Comparison of ENCODE assay signal across 8 mouse cellular contexts in genomic region chr2:71814016-71814415, GRCm38 (mm10). TPM values are rescaled to one million over a fixed set of nuclear protein-coding genes. Genes with fewer than 3 reads are reported as not detected.
DNase-seq lines count a peak whose midpoint lies in the region; ATAC-seq lines count a peak whose summit lies in the region.

No protein-coding gene starts in this region.

- DNase-seq in gastrocnemius, postnatal 25 days = peak; percentile 33
- DNase-seq in gastrocnemius, adult 18-20 months (ENCODE audit: low spot score) = no peak
- DNase-seq in kidney, postnatal 14 days = peak; percentile 53
- DNase-seq in thymus, postnatal 25 days = peak; percentile 84
- no peak for DNase-seq in embryo, embryonic 10 days (ENCODE audit: low spot score)
- no peak for DNase-seq in cerebellum, adult 11 months

- peak; percentile 92 for ATAC-seq in common myeloid progenitor, adult 5-6 weeks (replicated peaks; ENCODE audit: low read depth, poor library complexity, severe bottlenecking)
- ATAC-seq in megakaryocyte progenitor cell, adult 5-6 weeks (replicated peaks; ENCODE audit: poor library complexity) = peak; percentile 85

RNA-seq across cellular contexts. Expression of gene Pdk1, which starts 59.0 kb away (rescaled TPM):
- total RNA-seq in gastrocnemius, postnatal 25 days (2021) = 10 to 100 TPM; 58.0 TPM
- 10 to 100 TPM; 65.7 to 72.6 TPM for total RNA-seq in gastrocnemius, adult 18-20 months (2021)
- total RNA-seq in common myeloid progenitor, adult 5-6 weeks (2017) = 47.9 and 72.0 TPM in 2 replicates
- 25.9 and 26.5 TPM in 2 replicates for total RNA-seq in megakaryocyte progenitor cell, adult 5-6 weeks (2015)
- total RNA-seq in megakaryocyte progenitor cell, adult 5-6 weeks (2017) = 54.9 and 79.0 TPM in 2 replicates

Comparison
In these comparisons a context has a peak if more than half of its experiments do, and no peak if none do; other contexts are left out.
1. DNase-seq: peak in gastrocnemius, postnatal 25 days (single experiment), kidney, postnatal 14 days (single experiment) and thymus, postnatal 25 days (single experiment); none in gastrocnemius, adult 18-20 months (single experiment), embryo, embryonic 10 days (single experiment) and cerebellum, adult 11 months (single experiment).